Mouse (Mus musculus) ovary, adult 10 weeks (tissue): Measurements from ENCODE around the gene Vmn1r10. TPM values are rescaled to one million over a fixed set of nuclear protein-coding genes. Genes with fewer than 3 reads are reported as not detected.

Experiments
- polyA plus RNA-seq: library from polyadenylated mRNA; stranded (reverse); fragments of 350-450 nt; fragmentation: Illumina TruSeq; extraction: RNeasy Lipid Tissue Mini Kit (QIAGEN cat#74804); gene quantifications from one replicate; pipeline ENCODE4 v1.2.3, GENCODE M21; 2014

Gene Vmn1r10
- not detected for polyA plus RNA-seq

GRCm38 (mm10) chr6:57109154-57109553 is at the start of gene Vmn1r10:
Vmn1r10 (plus strand) TSS chr6:57109454.

GRCm38 (mm10) chr6:57066487-57066886 is 42.8 kb upstream of the Vmn1r10 start, which contains the start of gene Vmn1r9:
Vmn1r9 (plus strand) TSS chr6:57066787.

GRCm38 (mm10) chr6:57133155-57133554 is 23.9 kb downstream of the Vmn1r10 start, which contains the start of gene Vmn1r11:
Vmn1r11 (plus strand) TSS chr6:57133455.

GRCm38 (mm10) chr6:57156619-57157018 is 47.4 kb downstream of the Vmn1r10 start, which contains the start of gene Vmn1r12:
Vmn1r12 (plus strand) TSS chr6:57156919.

Other genes starting within 250 kb of the Vmn1r10 start
- gene Nt5c3, start 185.5 kb upstream of the Vmn1r10 start, polyA plus RNA-seq, result 128 TPM
- 0.46 TPM for gene Vmn1r4, start 185.4 kb upstream of the Vmn1r10 start, polyA plus RNA-seq
- gene Vmn1r5, start 139.2 kb upstream of the Vmn1r10 start, polyA plus RNA-seq, result not detected
- gene Vmn1r6, start 112.2 kb upstream of the Vmn1r10 start, polyA plus RNA-seq, result not detected
- gene Vmn1r7, start 84.1 kb upstream of the Vmn1r10 start, polyA plus RNA-seq, result not detected
- not detected for gene Vmn1r8, start 77.2 kb upstream of the Vmn1r10 start, polyA plus RNA-seq
- gene Vmn1r9, start 42.7 kb upstream of the Vmn1r10 start, polyA plus RNA-seq, result not detected
- gene Vmn1r11, start 24.0 kb downstream of the Vmn1r10 start, polyA plus RNA-seq, result not detected
- gene Vmn1r12, start 47.5 kb downstream of the Vmn1r10 start, polyA plus RNA-seq, result not detected
- not detected for gene Vmn1r13, start 93.8 kb downstream of the Vmn1r10 start, polyA plus RNA-seq
- gene Vmn1r14, start 122.2 kb downstream of the Vmn1r10 start, polyA plus RNA-seq, result not detected
- not detected for gene Vmn1r15, start 148.5 kb downstream of the Vmn1r10 start, polyA plus RNA-seq
- not detected for gene Vmn1r16, start 220.0 kb downstream of the Vmn1r10 start, polyA plus RNA-seq